Mouse (Mus musculus) ovary, postnatal 36 days (tissue): Measurements from ENCODE around the gene Dpm1.

Experiments used
- DNase-seq: peaks from one replicate; pipeline ENCODE4 v3.0.0; 2022; ENCODE audit warnings: low spot score, mixed read lengths

The Dpm1 gene

DNA sequence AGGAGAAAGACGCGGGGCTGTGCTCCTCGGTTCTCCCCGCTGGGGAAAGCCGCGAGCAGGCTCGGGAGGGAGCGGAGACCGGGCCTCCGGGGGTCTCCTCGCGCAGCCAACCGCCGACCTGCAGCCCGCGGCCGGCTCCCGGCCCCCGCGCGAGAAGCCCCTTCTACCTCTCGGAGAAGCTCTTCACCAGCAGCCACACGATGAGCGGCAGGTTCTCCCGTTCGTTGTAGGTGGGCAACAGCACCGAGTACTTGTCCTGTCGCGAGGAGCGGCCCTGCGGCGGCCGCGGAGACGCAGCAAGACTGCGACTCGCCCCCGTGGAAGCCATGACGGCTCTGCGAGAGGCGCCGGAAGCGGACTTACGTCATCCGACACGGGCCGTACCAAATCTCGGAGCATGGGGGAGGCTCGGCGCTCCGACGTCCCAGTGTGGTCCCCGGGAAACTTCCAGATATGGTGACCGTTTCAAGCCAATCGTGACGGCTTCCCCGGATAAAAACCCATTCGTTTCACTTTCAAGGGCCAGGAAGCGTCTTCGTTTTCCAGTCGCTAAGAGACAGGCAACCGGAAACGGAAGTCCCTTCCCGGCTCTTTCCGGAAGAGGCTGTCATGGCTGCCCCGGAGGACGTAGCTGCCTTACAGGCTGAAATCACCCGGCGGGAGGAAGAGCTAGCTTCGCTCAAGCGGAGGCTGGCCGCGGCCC is at the start of gene Dpm1, which contains the start of the genes Gm20716 and Mocs3:
Gene Dpm1 (minus strand): TSS at position 566 of the 703 bp plus-strand sequence.
Gene Gm20716 (minus strand): TSS at position 339 of the 703 bp plus-strand sequence.
Gene Mocs3 (plus strand): TSS at position 597 of the 703 bp plus-strand sequence.
- DNase-seq, result peak; percentile 83

DNA sequence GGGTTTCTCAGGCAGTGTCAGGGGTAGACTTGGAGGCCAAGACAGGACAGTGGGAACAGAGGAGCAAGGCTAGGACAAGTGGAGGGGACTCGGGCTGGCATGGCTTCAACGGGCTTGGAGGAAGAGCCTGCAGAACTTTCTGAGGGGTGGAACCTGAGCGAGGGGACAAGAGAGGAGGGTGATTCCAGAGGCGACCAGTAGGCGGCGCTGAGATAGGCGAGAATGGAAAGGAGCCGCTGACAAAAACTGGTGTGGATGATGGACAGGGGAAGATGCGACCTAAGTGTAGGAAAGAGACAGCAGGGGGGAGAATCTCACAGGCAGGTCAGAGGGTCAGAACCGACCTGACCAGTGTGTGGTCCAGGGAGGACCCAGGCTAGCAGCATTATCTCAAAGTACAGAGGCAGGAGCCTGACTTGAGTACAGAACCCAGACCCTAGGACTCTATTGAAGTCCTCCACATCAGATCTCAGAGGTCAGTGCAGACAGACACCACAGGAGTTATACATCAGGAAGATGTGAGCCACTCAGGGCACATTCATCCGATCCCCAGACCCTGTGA is 44.1 kb upstream of the Dpm1 start:
- peak; percentile 59 for DNase-seq

DNA sequence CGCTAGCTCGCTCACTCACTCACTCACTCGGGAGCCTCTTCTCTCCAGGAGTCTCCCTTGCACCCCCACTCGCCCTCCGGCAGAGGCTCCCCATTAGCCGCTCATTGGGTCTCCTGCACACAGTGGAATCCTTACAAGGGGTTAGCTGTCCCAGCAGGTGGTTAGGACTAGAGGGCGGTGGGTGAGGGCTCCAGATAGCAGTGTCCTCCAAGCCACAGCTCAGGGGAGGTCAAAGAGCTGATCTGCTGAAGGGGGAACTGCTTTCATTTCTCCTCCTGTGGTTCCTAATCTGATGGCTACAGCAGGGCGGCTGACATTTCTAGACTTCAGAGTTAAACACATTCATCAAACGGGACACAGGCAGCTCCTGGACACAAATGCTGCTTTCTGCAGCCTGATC is 43.0 kb upstream of the Dpm1 start:
- no peak for DNase-seq

DNA sequence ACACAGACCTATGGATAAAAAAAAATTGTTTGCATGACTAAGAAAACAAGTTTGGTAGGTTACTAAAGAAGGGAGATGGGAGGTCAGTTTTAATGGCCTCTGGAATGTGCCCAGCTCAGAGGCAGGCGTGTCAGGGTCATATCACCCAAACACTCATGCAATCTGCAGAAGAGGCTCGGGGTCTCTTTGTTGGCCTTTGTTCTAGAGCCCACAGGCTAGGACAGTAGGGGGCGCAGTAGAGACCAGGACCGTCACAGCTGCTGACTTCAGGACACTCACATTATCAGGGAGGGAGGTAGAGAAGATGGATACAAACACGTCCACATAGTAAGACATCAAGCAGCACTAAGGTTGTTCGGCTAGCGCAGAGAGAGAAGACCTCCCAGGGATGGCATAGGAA is 37.6 kb upstream of the Dpm1 start:
- no peak for DNase-seq

DNA sequence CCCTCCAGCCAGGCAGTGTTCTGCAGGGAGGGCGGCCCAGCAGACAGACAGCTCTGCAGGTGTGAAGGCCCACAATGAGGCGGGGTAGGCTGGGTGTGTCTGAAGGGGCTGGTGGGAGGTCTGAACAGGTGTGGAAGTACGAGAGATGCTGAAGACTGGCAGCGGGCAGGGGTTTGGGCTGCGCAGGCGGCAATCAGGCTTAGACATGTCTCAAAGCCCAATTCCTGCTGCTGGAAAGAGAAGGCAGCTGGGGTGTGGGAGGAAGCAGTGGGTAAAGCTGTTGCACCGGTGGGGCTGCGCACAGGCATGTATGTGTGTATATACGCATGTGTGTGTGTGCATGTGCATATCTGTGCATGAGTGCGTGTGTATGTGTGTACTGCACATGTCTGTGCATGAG is 30.5 kb upstream of the Dpm1 start:
- no peak for DNase-seq

DNA sequence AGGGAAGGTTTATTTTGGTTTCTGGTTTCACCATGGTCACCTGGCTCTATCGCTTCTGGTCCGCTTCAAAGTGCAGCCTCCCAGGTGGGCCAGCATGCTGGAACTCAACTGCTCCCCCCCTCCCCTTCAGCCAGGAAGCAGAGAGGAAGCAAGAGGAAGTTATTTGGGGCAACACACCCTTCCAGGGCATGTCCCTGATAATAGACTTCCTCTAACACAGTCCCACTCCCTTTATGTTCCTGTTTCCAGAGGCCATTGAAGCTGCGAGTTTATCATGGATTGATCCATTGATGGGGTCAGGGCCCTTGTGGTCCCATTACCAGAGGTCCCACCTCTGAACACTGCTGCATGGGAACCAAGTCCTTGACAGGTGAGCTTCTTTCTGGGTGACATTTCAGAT is 29.7 kb upstream of the Dpm1 start:
- no peak for DNase-seq

DNA sequence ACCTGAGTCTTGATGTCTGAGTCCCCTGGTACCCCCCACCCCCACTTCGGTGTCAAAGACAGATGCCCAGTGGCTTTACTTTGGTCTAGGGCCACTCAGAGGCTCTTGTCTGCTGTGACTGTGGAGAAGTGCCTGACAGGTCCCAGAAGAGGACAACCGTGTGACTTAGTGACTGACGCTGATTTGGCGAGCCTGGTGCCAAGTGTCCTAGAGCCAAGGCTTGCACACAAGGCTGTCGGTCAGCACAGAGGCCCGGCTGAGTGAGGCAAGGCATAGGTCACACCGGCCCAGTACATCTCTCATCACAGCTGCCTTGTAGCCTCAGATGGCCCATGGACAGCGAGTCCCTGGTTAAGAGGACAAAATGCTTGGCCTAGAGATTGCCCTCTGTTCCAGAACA is 28.7 kb upstream of the Dpm1 start:
- no peak for DNase-seq

DNA sequence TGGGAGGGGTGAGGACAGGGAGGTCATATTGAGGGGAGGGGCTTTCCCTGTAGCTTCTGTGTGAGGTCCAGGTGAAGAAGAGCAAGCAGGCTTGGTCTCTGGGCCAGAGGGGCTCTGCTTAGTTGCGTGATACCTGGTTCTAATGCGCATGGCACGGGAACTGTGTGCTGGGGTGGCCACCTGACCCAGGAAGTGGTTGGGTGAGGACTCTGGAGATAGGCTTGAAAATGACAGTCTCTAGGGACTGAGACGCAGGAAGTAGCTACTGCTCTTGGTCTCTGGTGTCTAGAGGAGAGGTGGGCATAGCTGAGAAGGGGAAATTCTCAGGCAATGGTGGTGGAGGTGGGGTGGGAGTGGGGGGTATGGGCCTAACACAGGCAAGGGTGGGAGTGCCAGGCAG is 26.8 kb upstream of the Dpm1 start:
- DNase-seq, result no peak

DNA sequence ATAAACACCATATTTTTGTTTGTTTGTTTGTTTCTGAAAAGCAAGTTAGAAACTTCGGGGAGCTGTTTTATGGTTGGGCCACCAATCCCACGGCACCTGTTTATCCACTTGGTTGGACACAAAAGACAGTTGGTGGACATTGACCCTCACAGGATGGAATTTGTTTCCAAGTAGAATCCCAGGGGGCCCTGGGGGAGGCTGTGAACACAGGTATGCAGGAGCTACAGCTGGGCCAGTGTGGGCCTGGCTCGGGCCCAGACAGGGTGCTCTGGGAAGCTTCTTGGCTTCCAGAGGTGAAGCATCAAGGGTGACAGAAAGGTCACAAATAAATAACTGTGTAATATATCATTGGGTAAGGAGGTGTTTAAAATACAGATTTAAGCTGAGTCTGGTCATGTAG is 26.1 kb upstream of the Dpm1 start:
- no peak for DNase-seq

DNA sequence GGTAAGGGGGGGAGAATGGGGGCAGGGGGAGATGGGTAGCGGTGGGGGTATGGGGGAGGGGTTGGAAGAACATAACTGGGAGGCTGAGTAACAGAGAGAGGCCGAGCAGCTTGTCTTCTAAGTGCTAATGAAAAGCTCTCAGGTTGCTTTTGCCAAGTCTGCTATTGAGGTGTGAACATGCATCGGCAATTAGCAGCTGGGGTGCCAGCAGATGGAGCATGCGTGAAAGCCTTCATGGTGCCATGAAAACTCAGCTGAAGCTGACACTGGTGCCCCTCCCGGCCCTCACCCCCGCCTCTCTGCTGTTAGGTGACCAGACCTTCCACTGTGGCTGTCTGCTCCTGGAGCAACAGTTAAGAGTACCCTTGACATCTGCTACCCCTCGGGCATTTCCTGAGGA is 23.4 kb upstream of the Dpm1 start:
- no peak for DNase-seq

DNA sequence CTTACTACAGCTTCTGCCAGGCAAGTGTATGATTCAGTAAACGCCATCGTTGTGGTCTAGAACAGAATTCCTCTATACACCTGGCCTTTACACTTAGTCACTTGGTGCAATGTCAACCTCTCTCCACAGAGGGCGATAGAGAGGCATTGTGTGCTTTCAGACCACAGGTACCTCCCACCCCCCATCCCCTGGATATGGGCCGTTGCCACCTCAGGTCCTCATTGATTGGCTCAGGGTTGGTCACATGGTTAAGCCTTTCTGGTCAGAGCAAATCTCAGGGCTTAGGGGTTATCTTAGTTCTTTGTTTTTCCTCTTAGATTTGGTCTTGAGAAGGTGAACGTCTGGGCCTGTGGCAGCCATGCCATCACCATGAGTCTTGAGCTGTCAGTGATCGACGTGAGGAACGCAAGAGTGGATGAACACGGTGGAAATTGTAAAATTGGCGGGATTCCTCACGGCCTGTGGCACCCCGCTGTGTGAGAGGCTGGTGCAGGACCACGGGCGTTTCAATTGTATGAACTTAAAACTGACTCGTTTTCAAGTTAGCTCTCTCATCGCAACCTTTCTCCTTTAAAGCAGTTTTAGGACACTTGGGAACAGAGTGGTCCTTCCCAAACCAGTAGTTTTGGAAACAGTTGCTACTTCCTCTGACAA is 22.4 kb upstream of the Dpm1 start:
- DNase-seq, result no peak

DNA sequence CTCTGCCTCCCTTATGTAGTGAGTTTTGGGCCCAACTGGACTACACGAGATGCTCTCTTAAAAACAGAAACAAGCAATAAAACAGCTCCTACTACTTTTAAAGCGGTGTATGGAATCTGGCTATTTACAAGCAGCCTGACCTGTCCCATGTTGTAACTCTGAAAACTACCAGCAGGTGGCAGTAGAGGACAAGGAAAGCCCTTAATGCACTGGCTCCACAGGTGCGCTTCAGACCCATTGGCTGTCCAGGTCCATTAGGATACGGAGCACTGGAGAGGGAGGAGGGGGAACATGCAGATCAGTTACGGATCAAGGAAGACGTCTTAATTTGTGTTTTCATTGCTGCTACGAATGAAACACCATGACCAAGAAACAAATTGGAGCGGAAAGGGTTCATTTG is 19.9 kb upstream of the Dpm1 start:
- peak; percentile 53 for DNase-seq

DNA sequence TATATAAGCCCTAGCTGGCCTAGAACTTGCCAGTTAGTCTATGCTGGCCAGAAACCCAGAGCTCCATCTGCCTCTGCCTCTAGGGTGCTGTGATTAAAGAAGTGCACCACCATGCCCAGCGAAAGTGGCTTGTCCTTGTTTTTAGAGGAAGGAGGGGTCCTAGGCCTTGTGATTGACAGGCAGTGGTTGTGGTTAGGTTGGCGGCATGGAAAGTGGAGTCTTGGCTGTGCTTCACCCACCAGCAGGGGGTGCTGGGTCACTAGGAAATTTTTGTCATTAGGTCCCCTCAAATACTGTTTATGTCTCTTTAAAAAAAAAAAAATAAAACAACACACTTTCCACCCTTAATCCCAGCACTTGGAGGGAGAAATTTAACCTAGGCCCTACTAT is 18.5 kb upstream of the Dpm1 start:
- no peak for DNase-seq

DNA sequence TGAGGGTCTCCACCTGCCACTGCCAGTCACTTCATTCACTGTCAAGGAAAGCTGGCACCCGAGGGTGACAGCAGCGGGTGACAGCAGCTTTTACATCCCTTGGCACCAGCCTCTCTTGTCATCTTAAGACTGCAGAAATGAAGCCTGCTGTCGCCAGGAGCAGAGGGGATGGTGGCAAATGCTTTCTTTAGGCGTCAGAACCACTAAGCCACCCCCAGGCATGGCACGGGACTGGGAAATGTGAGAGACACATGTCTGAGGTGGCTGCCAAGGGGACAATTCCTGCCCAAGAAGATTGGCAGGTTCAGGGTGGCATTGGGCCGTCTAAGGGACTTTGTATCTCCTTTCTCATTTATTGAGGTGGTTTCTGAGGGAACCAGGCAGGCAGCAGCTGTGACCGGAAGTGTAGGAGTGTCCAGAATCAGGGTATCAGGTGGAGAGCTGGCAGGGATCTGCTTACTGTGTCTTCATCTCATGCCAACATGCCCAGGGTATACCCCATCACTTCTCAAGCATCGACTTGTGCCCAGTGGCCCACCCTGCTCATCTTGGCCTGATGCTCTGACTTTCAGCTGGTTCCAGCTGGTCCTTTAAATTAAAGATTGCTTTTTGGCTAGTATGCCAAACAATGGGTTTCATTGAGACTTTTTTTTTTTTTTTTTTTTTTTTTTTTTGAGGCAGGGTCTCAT is 17.9 kb upstream of the Dpm1 start:
- no peak for DNase-seq

DNA sequence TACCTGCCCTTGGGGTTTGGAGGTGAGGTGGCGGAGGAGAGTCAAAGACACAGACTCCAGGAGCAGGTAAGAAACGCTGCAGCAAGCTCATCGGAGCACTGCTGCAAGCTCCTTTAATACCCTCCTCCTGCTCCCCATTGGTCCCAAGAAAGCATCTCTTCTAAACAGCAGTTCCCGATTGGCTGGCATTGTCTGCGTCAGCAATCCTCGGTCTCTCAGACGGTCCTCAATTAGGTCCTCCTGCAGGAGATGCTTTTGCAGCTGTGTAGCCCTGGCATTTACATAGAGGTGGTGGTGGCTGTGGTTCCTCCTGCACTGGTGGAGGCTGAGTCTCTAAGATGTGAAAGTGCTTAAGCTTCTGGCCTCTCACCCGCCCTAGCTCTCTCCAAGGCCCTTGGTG is 15.2 kb upstream of the Dpm1 start:
- DNase-seq, result no peak

DNA sequence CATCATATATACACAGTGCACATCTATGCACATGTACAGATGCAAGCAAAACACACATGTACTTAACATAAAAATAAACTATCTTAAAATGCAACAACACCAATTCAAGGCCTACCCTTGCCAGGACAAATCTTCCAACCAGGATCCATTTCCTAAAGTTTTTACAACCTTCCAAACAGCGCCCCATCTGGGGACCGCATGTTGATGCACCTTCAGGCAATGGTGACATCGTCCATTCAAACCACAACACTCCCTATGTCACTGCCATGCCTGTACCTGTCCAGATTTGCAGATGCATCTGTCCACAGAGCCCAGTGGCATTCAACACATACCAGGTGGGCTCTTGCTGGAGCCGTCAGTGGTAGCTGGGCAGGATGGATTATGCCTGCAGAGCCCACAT is 12.9 kb upstream of the Dpm1 start:
- DNase-seq, result no peak

DNA sequence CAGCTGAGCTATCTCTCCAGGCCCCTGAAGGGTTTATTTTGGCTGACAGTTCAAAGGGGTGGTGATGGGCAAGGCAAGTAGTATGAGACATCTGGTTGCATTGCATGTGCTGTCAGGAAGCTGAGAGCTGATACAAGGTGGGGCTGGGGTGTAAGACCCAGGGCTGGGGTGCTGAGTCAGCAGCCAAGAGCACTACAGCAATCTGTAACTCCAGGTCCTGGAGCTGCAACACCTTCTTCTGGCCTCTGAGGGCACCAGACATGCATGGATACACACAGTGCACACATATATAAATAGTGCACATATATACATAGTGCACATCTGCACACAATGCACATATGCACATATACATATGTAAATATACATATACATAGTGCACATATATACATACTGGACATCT is 12.4 kb upstream of the Dpm1 start:
- no peak for DNase-seq

DNA sequence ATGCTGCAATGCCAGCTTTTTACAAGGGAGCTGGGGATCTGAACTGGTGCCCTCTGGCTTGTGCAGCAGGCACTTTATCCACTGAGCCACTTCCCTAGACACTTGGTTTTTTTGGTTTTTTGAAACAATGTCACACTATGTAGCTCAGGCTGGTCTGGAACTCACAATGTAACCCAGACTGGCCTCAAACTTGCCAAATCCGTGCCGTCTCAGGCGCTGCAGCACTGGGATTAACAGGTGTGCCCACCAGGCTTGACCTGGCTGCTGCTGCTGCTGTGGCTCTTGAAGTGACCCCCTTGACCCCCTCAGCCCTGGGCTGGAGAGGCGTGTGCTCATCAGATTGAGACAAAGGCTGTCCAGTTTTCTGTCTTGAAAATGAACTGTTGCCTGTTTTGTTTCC is 7.9 kb upstream of the Dpm1 start:
- DNase-seq, result no peak

DNA sequence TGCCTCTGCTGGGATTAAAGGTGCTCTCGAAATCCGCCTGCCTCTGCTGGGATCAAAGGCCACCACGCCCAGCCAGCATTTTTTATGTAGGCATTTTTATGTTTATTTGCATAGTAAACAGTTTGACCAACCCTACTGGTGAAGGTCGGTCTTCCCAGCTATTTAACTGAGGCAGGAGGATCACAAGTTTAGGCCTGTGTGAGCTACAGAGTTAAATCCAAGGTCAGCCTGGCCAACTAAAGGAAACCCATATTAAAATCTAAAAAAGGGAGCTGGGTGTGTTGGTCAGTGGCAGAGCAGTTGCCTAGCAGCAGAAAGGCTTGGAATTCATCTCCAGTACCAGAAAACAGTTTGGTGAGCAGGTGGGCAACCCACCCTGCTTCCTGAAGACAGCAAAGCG is 2.9 kb upstream of the Dpm1 start:
- DNase-seq, result no peak

DNA sequence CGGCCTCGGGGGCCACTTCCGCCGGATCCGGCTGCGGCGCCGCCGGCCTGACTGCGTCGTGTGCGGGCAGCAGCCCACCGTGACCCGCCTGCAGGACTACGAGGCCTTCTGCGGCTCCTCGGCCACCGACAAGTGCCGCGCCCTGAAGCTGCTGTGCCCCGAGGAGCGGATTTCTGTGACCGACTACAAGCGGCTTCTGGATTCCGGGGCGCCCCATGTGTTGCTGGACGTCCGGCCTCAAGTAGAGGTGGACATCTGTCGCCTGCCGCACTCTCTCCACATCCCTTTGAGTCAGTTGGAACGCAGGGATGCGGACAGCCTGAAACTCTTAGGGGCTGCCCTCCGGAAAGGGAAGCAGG is 1.1 kb upstream of the Dpm1 start:
- DNase-seq, result no peak

DNA sequence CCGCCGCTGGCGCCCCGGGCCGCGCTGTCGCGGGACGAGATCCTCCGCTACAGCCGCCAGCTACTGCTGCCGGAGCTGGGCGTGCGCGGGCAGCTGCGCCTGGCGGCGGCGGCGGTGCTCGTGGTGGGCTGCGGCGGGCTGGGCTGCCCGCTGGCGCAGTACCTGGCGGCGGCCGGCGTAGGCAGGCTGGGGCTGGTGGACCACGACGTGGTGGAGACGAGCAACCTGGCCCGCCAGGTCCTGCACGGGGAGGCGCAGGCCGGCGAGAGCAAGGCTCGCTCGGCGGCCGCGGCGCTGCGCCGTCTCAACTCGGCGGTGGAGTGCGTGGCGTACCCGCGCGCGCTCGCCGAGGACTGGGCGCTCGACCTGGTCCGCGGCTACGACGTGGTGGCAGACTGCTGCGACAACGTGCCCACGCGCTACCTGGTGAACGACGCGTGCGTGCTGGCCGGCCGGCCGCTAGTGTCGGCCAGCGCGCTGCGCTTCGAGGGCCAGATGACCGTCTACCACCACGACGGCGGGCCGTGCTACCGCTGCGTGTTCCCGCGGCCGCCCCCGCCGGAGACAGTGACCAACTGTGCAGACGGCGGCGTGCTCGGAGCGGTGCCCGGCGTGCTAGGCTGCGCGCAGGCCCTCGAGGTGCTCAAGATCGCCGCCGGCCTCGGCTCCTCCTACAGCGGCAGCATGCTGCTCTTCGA is 531 bp upstream of the Dpm1 start:
- DNase-seq, result no peak
